Mouse (Mus musculus) R1 (cell line): ENCODE results near the gene Wdr38.

Experiments used
- DNase-seq: peaks from one replicate; pipeline ENCODE4 v3.0.0-alpha.2; 2018; ENCODE audit warnings: low read depth, low spot score

The Wdr38 gene

DNA sequence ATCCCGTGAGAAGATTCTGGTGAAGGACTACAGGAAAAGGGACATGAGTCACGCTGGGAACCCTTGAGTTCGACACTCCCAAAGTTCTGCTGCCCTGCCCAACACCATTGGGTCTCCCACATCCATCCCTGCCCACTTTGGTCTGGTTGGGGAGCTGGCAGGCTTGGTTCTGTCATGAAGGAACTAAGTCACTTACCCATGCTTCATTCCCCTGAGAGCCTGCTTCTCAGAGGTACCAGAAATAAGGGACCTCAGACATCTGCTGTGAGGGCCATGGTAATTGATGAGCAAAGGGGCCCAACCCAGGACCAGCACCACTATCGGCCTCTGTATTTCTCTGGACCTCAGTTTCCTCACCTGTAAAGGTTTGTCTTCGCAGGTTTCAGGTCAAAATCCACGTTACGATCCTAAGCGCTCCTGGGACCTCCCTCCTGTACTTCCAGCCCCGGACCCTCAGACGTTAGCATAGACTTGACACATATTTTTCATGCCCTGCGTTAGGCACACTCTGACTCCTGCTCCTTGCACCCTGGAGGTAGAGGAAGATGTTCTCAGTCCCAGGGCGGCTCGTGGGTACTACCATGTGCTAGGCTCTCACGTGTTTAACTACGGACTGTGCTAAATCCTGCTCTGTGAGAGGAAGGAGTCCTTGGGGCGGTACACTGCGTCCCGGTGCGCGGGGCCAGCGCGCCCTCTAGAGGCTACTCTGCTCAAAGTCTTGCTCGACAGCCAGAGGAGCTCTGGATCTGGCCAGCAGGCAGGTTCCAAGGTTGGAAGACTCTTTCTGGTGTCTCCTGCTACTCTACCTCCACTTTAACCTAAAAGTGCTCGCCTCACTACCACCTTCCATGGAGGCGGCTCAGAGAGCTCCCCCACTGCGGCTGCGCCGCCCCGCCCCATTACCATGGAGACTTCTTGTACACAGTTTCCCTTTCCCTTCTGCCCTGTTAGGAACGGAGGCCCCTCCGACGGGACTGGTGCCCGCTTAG, at the start of gene Wdr38:
TSS of gene Wdr38 (plus strand) at position 91 of the 989 bp plus-strand sequence.
- peak; percentile 91 for DNase-seq

DNA sequence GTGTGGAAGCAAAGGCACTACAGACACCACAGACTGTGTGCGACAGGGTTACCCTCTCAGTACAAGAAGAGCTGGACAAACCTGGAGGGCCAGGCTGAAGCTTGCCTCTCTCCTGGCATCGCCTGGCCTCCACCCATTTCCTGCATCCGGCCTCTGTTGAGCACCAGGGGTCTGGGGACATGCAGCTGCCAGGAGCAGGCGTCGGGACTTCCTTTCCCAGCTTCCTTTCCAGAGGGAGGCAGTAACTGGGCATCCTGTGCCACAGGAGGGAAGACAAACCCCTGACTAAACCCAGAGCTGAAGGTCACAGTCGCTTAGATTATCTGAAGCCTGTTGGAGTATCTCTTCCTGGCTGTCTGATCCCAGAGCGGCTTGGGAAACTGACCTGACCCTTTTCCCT, 49.7 kb upstream of the Wdr38 start:
- DNase-seq: no peak

DNA sequence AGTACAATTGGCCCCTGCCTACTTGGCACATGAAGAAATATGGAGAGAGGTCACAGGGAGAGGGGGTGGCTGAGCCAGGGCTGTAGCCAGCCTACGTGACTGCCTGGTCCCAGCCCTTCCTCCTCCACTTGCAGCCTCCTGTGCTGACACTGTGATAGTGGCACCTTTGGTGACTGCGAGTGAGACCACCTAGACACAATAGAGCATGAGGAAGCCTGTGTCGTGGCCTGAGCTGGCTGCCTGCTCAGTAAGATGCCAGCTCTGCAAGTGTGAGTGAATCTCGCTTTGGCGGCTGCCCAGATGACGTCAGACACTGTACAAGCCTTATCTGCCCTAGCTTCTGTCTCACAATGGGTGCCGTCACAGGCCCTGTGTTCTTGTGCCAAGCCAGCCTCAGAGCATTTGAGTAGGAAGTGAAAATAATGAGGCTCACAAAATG, 47.0 kb upstream of the Wdr38 start:
- DNase-seq: no peak

DNA sequence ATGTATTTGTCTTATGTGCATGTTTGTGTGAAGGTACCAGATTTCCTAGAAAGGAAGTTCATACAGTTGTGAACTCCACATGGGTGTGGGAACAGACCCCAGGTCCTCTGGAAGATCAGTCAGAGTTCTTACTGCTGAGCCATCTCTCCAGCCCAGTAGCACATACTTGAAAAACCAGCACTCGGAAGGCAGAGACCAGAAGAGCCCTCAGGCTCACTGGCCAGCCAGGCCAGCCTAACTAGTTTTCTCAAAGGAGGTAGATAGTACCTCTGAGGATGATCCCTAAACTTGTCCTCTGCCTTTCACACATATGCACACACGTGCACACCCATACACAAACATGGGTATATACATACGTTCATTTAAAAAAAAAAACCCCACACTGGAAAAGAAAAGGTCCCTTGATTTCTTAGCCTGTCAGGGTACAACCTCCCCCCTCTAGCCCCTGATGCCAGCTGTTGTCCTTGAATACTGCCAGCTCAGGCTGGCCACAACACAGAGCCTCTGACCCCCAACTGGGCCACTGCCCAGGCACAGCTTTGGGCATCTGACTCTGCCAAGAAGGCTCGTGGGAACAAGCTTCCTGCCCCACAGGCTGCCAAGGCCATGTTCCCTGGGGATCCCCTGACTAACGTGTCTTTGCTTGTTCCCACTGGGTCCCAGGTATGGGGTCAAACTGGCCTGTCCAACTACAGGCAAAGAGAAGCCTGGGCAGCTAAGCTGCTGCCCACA, 44.0 kb upstream of the Wdr38 start:
- DNase-seq: no peak

DNA sequence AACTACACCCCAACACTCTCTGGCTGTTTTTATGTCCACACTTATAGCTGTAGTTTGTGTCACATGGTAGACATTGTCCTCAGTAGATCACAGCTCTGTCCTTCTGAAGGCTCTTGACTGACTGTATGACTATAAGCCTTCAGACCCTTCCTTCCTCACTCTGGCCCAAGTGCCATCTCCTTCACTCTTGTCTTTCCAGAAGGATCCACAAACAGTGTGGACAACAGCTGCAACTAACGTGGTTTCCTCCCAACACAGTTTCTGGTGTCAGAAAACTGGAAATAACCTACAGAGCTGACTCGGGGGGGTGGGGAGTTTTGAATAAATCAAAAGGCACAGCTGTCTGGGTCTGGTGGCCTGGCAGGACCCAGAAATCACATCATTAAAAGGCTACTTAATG, 41.2 kb upstream of the Wdr38 start:
- DNase-seq: no peak

DNA sequence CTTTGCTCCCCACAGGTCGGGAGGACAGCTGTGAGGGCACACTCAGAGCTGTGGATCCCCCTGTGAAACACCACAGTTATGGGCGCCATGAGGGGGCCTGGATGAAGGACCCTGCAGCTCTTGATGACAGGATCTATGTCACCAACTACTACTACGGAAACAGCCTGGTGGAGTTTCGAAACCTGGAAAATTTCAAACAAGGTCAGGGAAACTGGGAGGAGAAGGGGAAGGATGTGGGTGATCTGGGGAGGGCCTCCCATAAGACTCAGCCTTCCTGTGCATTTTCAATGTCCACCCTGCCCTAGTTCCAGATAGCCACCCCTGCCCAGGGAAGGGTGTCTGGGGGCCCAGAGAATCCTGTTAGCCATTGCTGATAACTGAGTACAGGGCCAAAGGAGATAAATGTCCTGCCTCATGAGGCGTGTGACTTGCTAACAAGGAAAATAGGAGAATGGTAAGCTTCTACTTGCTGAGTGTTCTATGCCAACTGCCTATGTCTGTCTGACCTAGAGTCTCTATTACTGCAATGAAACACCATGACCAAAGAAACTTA, 39.5 kb upstream of the Wdr38 start:
- DNase-seq: no peak

GRCm38 (mm10) chr2:38964198-38964597, 33.1 kb upstream of the Wdr38 start:
- DNase-seq: peak; percentile 41

GRCm38 (mm10) chr2:38969650-38970049, 27.6 kb upstream of the Wdr38 start:
- DNase-seq: no peak

DNA sequence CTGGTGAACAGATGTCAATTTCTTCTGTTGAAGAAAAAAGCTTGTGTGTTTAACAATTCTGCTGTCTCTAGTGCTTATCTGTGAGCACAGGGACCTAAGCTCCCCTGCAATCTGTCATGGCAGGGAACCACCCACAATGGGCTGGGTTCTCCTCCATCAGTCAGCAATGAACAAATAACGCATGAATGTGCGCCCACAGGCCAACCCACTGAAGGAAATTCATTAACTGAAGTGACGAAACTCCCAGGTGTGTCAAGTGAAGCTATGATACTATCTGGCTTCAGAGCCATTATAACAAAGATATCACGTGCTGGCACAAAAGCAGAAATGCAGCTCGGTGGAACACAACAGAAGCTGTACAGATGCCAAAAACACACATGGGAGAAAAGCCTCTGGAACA, 27.2 kb upstream of the Wdr38 start:
- DNase-seq: no peak

DNA sequence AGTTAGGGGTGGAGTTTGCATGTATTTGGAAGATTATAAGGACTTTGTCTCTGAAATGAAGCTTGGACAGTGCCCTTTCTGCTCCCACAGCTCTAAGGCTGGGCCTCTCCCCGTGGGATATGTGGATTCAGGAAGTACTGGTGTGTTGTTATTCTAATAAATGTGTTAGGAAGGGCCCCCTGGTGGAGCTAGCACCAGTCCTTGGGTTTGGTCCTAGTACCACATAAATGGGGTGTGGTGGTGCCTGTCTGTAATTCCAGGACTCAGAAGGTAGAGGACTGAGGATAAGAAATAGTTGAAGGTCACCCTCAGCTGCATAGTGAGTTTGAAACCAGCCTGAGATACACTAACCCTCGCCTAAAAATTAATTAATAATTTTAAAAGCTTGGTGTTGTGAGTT, 24.1 kb upstream of the Wdr38 start:
- peak; percentile 55 for DNase-seq

DNA sequence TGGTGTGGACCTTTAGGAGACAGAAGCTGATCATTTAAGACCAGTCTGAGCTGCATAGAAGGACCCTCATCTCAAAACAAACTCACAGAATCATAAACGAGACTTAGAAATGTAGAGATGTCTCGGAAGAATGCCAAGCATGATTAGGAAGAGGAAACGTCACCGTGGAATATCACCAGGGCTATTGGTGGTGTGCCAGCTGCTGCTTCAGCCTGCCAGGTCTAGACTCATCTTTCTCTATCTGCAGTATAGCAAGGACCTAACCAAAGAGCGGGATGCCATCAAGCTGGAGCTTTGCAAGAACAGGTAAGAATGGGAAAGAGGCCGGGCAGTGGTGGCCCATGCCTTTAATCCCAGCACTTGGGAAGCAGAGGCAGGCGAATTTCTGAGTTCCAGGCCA, 23.6 kb upstream of the Wdr38 start:
- DNase-seq: no peak

DNA sequence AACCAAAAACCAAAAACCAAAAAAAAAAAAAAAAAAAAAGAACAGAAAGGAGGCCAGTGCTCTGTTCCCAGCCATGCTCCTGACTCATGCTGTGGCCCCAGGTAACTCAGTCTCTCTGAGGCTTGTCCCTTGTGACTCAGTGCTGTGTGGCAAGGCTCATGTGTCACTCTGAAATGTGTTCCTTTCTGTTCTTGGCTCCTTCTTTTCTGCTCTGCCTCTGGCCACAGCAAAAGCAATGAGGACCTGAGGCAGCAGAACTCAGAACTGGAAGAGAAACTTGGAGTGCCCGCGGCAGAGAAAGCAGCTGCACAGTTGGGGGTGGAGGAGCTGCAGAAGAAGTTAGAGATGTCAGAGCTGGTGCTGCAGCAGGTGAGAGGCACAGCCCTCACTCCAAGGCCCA, 23.1 kb upstream of the Wdr38 start:
- no peak for DNase-seq

GRCm38 (mm10) chr2:38975181-38975580, 22.1 kb upstream of the Wdr38 start:
- peak; percentile 32 for DNase-seq

GRCm38 (mm10) chr2:38975941-38976805, 21.1 kb upstream of the Wdr38 start:
- DNase-seq: no peak

DNA sequence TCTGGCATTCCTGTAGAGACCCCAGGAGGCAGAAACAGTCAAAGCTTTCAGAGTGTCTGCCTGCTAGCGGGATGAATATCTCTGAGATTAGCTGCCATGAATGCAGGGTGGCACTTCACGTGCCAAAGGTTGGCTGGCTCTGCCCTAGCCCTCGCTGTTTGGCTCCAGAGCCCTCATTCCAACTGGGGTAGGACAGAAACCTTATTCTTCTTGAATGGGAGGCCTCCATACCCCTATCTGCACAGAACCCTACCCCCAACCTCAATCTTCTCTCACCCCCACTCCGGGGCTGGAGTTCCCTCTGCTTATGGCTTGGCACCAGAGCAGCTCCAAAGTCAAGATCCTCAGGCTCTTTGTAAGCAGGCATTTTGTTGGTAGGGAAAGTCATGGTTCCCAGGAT, 19.4 kb upstream of the Wdr38 start:
- no peak for DNase-seq

- DNase-seq: peak; percentile 75
Measured at GRCm38 (mm10) chr2:38983456-38983855, 13.8 kb upstream of the Wdr38 start.

GRCm38 (mm10) chr2:38986580-38986979, 10.7 kb upstream of the Wdr38 start:
- DNase-seq: no peak

GRCm38 (mm10) chr2:38987371-38987770, 9.9 kb upstream of the Wdr38 start:
- peak; percentile 65 for DNase-seq

- no peak for DNase-seq
Measured at GRCm38 (mm10) chr2:38987803-38988510, 9.3 kb upstream of the Wdr38 start.

- DNase-seq: no peak
Measured at GRCm38 (mm10) chr2:38988929-38989328, 8.3 kb upstream of the Wdr38 start.

DNA sequence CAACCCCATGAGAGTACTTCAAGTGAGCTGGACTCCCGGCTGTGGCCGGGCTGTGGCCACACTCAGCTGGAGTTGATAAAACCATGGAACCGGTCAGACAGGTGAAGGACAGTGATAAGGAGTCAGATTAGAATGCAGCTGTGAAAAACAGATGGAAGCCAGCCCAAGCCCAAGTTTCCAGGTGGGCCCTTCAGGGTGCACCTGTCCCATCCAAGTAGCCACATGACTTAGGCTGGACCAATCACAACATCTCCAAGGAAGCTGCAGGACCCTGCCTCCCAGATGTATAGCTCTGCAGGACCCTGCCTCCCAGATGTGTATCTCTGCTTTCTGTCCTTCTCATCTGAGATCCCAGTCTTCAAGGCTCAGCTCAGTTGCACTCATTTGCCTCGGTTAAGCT, 5.3 kb upstream of the Wdr38 start:
- DNase-seq: no peak
